Mouse (Mus musculus): ENCODE measurements around the gene Usp53.

Gene Usp53

DNA sequence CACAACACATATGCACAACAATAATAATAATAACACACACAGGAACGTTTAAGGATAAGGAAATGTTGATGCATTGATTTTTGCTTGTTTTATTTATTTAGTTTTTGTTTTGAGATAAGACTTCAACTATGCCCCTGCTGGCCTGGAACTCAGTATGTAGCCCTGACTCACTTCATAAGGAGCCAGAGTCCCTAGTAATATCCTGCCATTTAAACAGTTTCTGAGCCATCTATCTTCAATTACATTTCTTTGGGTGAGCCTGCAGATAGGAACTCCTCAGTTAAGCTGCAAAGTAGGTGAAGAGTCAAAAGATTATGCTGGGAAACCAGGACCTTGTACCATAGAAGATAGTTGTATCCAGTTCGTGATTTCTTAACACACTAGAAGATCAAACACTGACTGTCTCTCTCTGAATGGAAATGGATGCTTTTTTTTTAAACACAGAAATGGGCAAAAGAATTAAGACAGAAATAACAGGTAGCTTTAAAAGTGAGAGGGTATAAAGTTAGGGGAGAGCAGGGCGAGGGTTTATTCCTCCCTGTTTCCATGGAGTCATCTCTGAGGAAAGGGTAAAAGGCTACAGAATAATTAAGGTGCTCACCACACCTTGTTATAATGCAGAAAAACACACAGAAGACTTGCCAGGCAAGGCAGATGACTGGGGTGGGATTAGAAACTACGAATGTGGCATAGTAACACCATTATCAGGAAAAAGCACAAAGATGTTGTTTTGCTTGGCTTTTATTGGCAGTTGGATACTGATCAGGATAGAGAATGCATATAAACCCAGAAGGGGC lies 96.6 kb downstream of the Usp53 start:
- no peak for DNase-seq (ENCODE audit: low read depth, low spot score)
